Mouse (Mus musculus) heart, adult 2 months (tissue): ENCODE results near the gene Pif1. TPM values are rescaled to one million over a fixed set of nuclear protein-coding genes. Genes with fewer than 3 reads are reported as not detected.

ENCODE experiments used
- DNase-seq, 2 experiments: peaks; one replicate each; pipeline ENCODE4 v3.0.0; 2021
- H3K27ac ChIP-seq: fragments of 200-600 bp; 2 replicates; pipeline ENCODE4 v1.8.1; 2022
- H3K27me3 ChIP-seq: fragments of 200-500 bp; 2 replicates; pipeline ENCODE4 v1.6.1; 2012; ENCODE audit warnings: mild to moderate bottlenecking, low read length, inconsistent platforms, mixed read lengths; ENCODE audit not compliant: control insufficient read depth, insufficient read depth
- H3K36me3 ChIP-seq: fragments of 200-500 bp; 2 replicates; pipeline ENCODE4 v1.6.1; 2012; ENCODE audit warnings: low read length, inconsistent platforms; ENCODE audit not compliant: control insufficient read depth, insufficient read depth
- H3K4me1 ChIP-seq: fragments of 200-500 bp; 2 replicates; pipeline ENCODE4 v1.6.1; 2011; ENCODE audit warnings: low read length; ENCODE audit not compliant: control insufficient read depth, insufficient read depth
- H3K4me3 ChIP-seq: fragments of 200-600 bp; 2 replicates; pipeline ENCODE4 v1.8.1; 2022
- H3K79me2 ChIP-seq: fragments of 200-500 bp; replicated peaks from 2 replicates; pipeline ENCODE4 v1.6.1; 2012; ENCODE audit warnings: mild to moderate bottlenecking, inconsistent platforms, low read length, moderate library complexity, mixed read lengths; ENCODE audit not compliant: control insufficient read depth, insufficient read depth
- H3K9ac ChIP-seq: fragments of 200-500 bp; 2 replicates; pipeline ENCODE4 v1.6.1; 2012; ENCODE audit warnings: low read depth, mild to moderate bottlenecking, control low read depth, inconsistent platforms, low read length, mixed read lengths
- CTCF ChIP-seq: fragments of 200-600 bp; IDR thresholded peaks from 2 replicates; pipeline ENCODE4 v1.8.1; 2022; ENCODE audit warnings: antibody characterized with exemption, mild to moderate bottlenecking, moderate library complexity
- EP300 ChIP-seq: fragments of 200-500 bp; IDR thresholded peaks from 2 replicates; pipeline ENCODE4 v1.6.1; 2011; ENCODE audit warnings: low read depth, low read length, control low read depth; ENCODE audit not compliant: insufficient read depth
- POLR2A ChIP-seq: fragments of 200-500 bp; IDR thresholded peaks from 2 replicates; pipeline ENCODE4 v1.6.1; 2011; ENCODE audit warnings: mild to moderate bottlenecking, low read depth, low read length, control low read depth; ENCODE audit not compliant: insufficient read depth
- WGBS: fragments of 180-500 bp; shearing (Covaris S2); methylation state at CpG from one replicate; pipeline ENCODE4 v1.1.7; 2018; 5-methylcytosine and 5-hydroxymethylcytosine counted together
- intact Hi-C: fragments of 180-260 bp; cut with DNase I; formaldehyde crosslinking; loops from one replicate; pipeline ENCODE4 v1.15.1; 2025
- polyA plus RNA-seq: library from polyadenylated mRNA; depleted of rRNA; stranded (reverse); fragments of >200 nt; gene quantifications from 2 replicates; pipeline ENCODE4 v1.2.3, GENCODE M21; 2012
- total RNA-seq, 2 experiments: library from RNA; stranded (reverse); gene quantifications; 2 replicates each; pipeline ENCODE4 v1.2.3; 2021

Pif1 gene
- total and polyA plus RNA-seq, 3 experiments: 0.23 TPM; not detected in 2

DNA sequence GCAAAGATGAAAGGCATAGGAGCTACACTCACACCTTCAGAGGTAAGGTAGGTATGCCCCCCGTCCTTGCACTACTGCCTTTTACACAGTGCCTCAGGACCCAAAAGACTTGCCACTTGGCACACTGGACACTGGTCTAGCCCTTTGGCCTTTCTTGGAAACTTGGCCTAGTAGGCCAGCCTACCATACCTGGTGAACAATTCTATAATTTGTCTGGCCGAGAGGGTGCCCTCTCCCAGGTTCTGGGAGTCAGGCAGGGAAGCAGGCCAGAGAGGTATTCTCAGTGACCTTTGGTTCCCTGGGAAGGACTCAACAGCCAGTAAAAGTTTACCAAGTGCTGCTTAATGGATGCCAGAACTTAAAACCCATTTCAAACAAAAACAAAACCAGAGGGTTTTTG, 34.7 kb downstream of the Pif1 start:
- TF ChIP-seq POLR2A: no peak
- no peak for TF ChIP-seq EP300
- no peak for TF ChIP-seq CTCF
- no peaks in the 10 kb centered on the region for H3K79me2 ChIP-seq
- 95% methylated on average over 2 of the region's 2 CpGs for WGBS
- intact Hi-C loops: no loop called here
- no peak overlapping the region for H3K9ac ChIP-seq
- H3K4me1 ChIP-seq: no peaks in the 10 kb centered on the region
- H3K36me3 ChIP-seq: no peaks in the 10 kb centered on the region
- no peaks in the 10 kb centered on the region for H3K27me3 ChIP-seq
- no peak overlapping the region for H3K4me3 ChIP-seq
- no peak overlapping the region for H3K27ac ChIP-seq
- no peak for DNase-seq

- DNase-seq: no peak
- H3K36me3 ChIP-seq: no peaks in the 10 kb centered on the region
- no peaks in the 10 kb centered on the region for H3K27me3 ChIP-seq
- no peaks in the 10 kb centered on the region for H3K79me2 ChIP-seq
- H3K27ac ChIP-seq: no peak overlapping the region
- intact Hi-C loops: no loop called here
- no peaks in the 10 kb centered on the region for H3K4me1 ChIP-seq
- TF ChIP-seq POLR2A (no peak), CTCF (no peak), EP300 (no peak)
- no peak overlapping the region for H3K9ac ChIP-seq
- H3K4me3 ChIP-seq: no peak overlapping the region
- WGBS: 84% methylated on average over 5 of the region's 5 CpGs
Measured at GRCm38 (mm10) chr9:65622826-65623225, 35.9 kb downstream of the Pif1 start.

GRCm38 (mm10) chr9:65624266-65624665, 37.3 kb downstream of the Pif1 start:
- no peak for DNase-seq
- no peaks in the 10 kb centered on the region for H3K27me3 ChIP-seq
- no peak overlapping the region for H3K27ac ChIP-seq
- TF ChIP-seq CTCF (no peak), EP300 (no peak), POLR2A (no peak)
- no peaks in the 10 kb centered on the region for H3K4me1 ChIP-seq
- intact Hi-C loops: no loop called here
- no peaks in the 10 kb centered on the region for H3K79me2 ChIP-seq
- H3K36me3 ChIP-seq: no peaks in the 10 kb centered on the region
- 77% methylated on average over 2 of the region's 2 CpGs for WGBS
- no peak overlapping the region for H3K4me3 ChIP-seq
- H3K9ac ChIP-seq: no peak overlapping the region

GRCm38 (mm10) chr9:65629025-65629766, 42.2 kb downstream of the Pif1 start, which contains the start of gene Rbpms2:
Gene Rbpms2 (plus strand): TSS chr9:65629648.
- no peaks in the 10 kb centered on the region for H3K4me1 ChIP-seq
- no peaks in the 10 kb centered on the region for H3K36me3 ChIP-seq
- no peaks in the 10 kb centered on the region for H3K79me2 ChIP-seq
- peak within 1 kb of the TSS; percentile 89 for H3K27ac ChIP-seq
- WGBS: 4% methylated on average over 40 of the region's 40 CpGs
- no peaks in the 10 kb centered on the region for H3K27me3 ChIP-seq
- intact Hi-C loops: loop anchor here (2.0 to 5.0 kb wide), 2 partner anchors 33 to 48 kb away; no protein-coding TSS in a partner anchor
- TF ChIP-seq POLR2A: 0 out of 2 replicates have a peak, but pooled peaks have one; percentile 15
- no peak for TF ChIP-seq CTCF
- DNase-seq: peak; percentile 67 to 71
- peak within 1 kb of the TSS; percentile 59 for H3K4me3 ChIP-seq
- peak within 1 kb of the TSS; percentile 95 for H3K9ac ChIP-seq

DNA sequence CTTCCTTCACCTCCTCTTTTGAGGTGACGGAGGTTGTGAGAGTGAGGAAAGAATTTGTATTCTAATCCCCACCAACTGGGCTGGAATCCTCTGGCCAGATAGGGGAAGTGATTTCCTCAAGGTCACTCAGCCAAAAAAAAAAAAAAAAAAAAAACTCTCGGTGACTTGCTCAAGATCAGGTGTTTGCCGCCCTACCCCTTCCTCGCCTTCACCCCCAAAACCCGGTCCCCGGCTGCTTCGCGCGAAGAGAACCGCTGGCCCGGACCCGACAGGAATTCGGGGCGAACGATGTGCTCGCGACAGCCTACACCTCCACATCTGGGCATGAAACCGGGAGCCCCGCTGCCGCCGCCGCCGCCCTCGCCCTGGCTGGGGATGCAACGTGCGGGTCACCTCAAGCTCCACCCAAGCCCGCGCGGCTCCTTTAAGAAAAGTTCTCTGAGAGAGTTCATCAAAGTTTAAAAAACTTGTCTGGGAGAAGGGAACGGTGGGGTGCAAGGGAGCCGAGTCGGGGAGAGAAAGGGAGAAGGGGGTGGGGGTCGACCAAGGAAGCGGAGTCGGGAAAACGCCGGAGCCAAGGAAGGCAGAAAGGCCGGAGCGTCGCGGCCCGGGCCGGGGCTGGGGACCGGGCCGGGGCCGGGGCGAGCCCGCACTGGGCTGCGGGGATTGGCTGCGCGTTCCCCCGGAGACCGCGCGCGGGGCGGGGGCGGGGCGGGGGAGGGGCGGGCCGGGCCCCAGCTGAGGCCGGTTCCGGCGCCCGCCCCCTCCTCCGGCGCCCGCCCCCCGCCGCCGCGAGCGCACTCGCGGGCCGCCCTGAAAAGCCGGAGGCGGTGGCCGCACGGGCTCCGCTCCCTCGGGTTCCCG, 43.0 kb downstream of the Pif1 start:
- whole genome bisulfite sequencing: 2% methylated on average over 45 of the region's 83 CpGs
- intact Hi-C loops: loop anchor here (2.0 to 5.0 kb wide), 2 partner anchors 32 to 47 kb away; no protein-coding TSS in a partner anchor
- Histone ChIP-seq H3K27ac (peak overlapping the region; percentile 89), H3K4me3 (peak overlapping the region; percentile 59), H3K27me3 (no peaks in the 10 kb centered on the region), H3K4me1 (no peaks in the 10 kb centered on the region), H3K36me3 (no peaks in the 10 kb centered on the region), H3K9ac (peak overlapping the region; percentile 95), H3K79me2 (no peaks in the 10 kb centered on the region)
- peak; percentile 81 to 82 for DNase-seq
- TF ChIP-seq CTCF (no peak), POLR2A (peak; percentile 35; the same call in 1 of the 2 replicates)
